Mouse (Mus musculus) brain, embryonic 14.5 days (tissue): ENCODE data around the gene 1700029H14Rik.

ENCODE experiments used
- CTCF ChIP-seq: fragments of 200-500 bp; IDR thresholded peaks from 2 replicates; pipeline ENCODE4 v1.5.1; 2012; ENCODE audit warnings: inconsistent platforms, mild to moderate bottlenecking, moderate library complexity, borderline replicate concordance; ENCODE audit not compliant: insufficient read depth, insufficient read length; ENCODE audit errors: extremely low read depth
- POLR2A ChIP-seq: fragments of 200-500 bp; IDR thresholded peaks from 2 replicates; pipeline ENCODE4 v1.6.1; 2012; ENCODE audit warnings: mild to moderate bottlenecking, inconsistent platforms, borderline replicate concordance; ENCODE audit not compliant: poor library complexity, insufficient read depth, insufficient read length, severe bottlenecking; ENCODE audit errors: extremely low read depth

DNA sequence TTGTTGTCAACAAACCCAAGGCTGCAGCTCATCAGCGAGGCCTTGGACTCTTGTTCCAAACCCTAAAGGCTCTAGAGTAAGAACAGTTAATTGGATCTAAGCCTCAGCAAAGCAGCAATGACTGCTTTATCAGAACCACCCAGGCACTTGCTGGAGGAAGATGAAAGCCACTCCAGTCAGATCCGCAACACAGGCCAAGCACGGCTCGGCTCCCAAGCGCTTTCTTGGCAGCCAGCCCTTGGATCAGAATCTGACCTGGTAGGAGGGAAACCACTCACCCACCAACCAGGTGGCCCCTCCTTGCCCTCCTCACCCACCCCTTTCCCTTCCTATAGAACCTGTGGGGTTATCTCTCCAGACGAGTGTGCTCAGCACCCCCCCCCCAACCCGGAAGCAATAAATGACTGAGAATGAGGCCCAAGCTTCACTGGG lies 46.2 kb downstream of the 1700029H14Rik start:
- no peak for TF ChIP-seq POLR2A
- TF ChIP-seq CTCF: no peak
